Comparison of ENCODE assay signal across 8 mouse cellular contexts in genomic region chr16:46496031-46496868, GRCm38 (mm10). TPM values are rescaled to one million over a fixed set of nuclear protein-coding genes. Genes with fewer than 3 reads are reported as not detected.
DNase-seq lines count a peak whose midpoint lies in the region; ATAC-seq and TF ChIP-seq lines count a peak whose summit lies in the region.

No protein-coding gene starts in this region.

- peak overlapping the region; percentile 67 for H3K4me2 ChIP-seq in forebrain, embryonic 11.5 days (ENCODE audit: low read depth, low read length, severe bottlenecking)
- H3K4me2 ChIP-seq in heart, embryonic 13.5 days, result peak overlapping the region; percentile 95
- peak overlapping the region; percentile 88 for H3K4me2 ChIP-seq in kidney, embryonic 14.5 days (replicated peaks; ENCODE audit: low read depth, low read length)
- peak overlapping the region; percentile 65 for H3K4me2 ChIP-seq in liver, embryonic 15.5 days
- H3K4me2 ChIP-seq in neural tube, embryonic 15.5 days, result peak overlapping the region; percentile 66

- peak; percentile 13 to 30 for DNase-seq in adrenal gland, postnatal 4 days (ENCODE audit: low spot score in 2 of 2)
- DNase-seq in forebrain, embryonic 11.5 days (ENCODE audit: low spot score), result peak; percentile 82
- DNase-seq in thymus, postnatal 4 days, result peak; percentile 47

- ATAC-seq in forebrain, embryonic 11.5 days (replicated peaks; ENCODE audit: low FRiP score), result peak; percentile 25
- peak; percentile 8; the same call in 1 of the 2 replicates for ATAC-seq in heart, embryonic 13.5 days (ENCODE audit: extremely low read depth, insufficient number of reproducible peaks, low FRiP score, low TSS enrichment)
- peak; percentile 70 for ATAC-seq in kidney, embryonic 14.5 days (ENCODE audit: low FRiP score, low TSS enrichment)
- ATAC-seq in liver, embryonic 15.5 days (ENCODE audit: insufficient read depth), result peak; percentile 47
- peak; percentile 43 for ATAC-seq in neural tube, embryonic 15.5 days (ENCODE audit: low FRiP score)

- H3K4me1 ChIP-seq in forebrain, embryonic 11.5 days (replicated peaks; ENCODE audit: control insufficient read depth, insufficient read depth, low read length), result peaks cover 2% of the 10 kb centered on the region; the same call in 1 of the 2 replicates
- H3K4me1 ChIP-seq in heart, embryonic 13.5 days, result peaks cover 34% of the 10 kb centered on the region
- peaks cover 9% of the 10 kb centered on the region for H3K4me1 ChIP-seq in kidney, embryonic 14.5 days (ENCODE audit: control insufficient read depth, insufficient read depth, low read length)
- peaks cover 3% of the 10 kb centered on the region; the same call in 1 of the 2 replicates for H3K4me1 ChIP-seq in liver, embryonic 15.5 days (replicated peaks)
- peaks cover 22% of the 10 kb centered on the region for H3K4me1 ChIP-seq in neural tube, embryonic 15.5 days

- H3K9me3 ChIP-seq in forebrain, embryonic 11.5 days (ENCODE audit: control insufficient read depth, low read length), result no peaks in the 10 kb centered on the region
- no peaks in the 10 kb centered on the region for H3K9me3 ChIP-seq in heart, embryonic 13.5 days
- no peaks in the 10 kb centered on the region for H3K9me3 ChIP-seq in kidney, embryonic 14.5 days (ENCODE audit: control insufficient read depth, low read length)
- H3K9me3 ChIP-seq in liver, embryonic 15.5 days (replicated peaks), result no peaks in the 10 kb centered on the region
- no peaks in the 10 kb centered on the region for H3K9me3 ChIP-seq in neural tube, embryonic 15.5 days (replicated peaks)

- H3ac ChIP-seq in C2C12 (ENCODE audit: control insufficient read depth, insufficient read length, low read depth), result peak overlapping the region; percentile 90

- H3K9ac ChIP-seq in forebrain, embryonic 11.5 days (ENCODE audit: low read length), result peak overlapping the region; percentile 97
- peak overlapping the region; percentile 99 for H3K9ac ChIP-seq in heart, embryonic 13.5 days
- peak overlapping the region; percentile 96 for H3K9ac ChIP-seq in kidney, embryonic 14.5 days (ENCODE audit: low read depth, low read length)
- peak overlapping the region; percentile 37 for H3K9ac ChIP-seq in liver, embryonic 15.5 days
- peak overlapping the region; percentile 91 for H3K9ac ChIP-seq in neural tube, embryonic 15.5 days (replicated peaks)

- H3K79me2 ChIP-seq in C2C12 (ENCODE audit: control insufficient read depth, insufficient read depth), result peaks cover 52% of the 10 kb centered on the region

- no peaks in the 10 kb centered on the region for H3K27me3 ChIP-seq in C2C12 (ENCODE audit: control insufficient read depth, insufficient read depth, insufficient read length)
- no peaks in the 10 kb centered on the region for H3K27me3 ChIP-seq in forebrain, embryonic 11.5 days (ENCODE audit: control insufficient read depth, insufficient read depth, low read length)
- no peaks in the 10 kb centered on the region for H3K27me3 ChIP-seq in heart, embryonic 13.5 days (replicated peaks)
- no peaks in the 10 kb centered on the region for H3K27me3 ChIP-seq in kidney, embryonic 14.5 days (ENCODE audit: control insufficient read depth, insufficient read depth, low read length)
- peaks cover 48% of the 10 kb centered on the region for H3K27me3 ChIP-seq in liver, embryonic 15.5 days
- no peaks in the 10 kb centered on the region for H3K27me3 ChIP-seq in neural tube, embryonic 15.5 days (replicated peaks)

- no peaks in the 10 kb centered on the region for H3K36me3 ChIP-seq in C2C12 (ENCODE audit: control insufficient read depth, insufficient read depth)
- H3K36me3 ChIP-seq in forebrain, embryonic 11.5 days (ENCODE audit: control insufficient read depth, insufficient read depth, low read length), result 0 out of 2 replicates have a peak, but pooled peaks cover 3% of the 10 kb centered on the region
- peaks cover 3% of the 10 kb centered on the region; the same call in 1 of the 2 replicates for H3K36me3 ChIP-seq in heart, embryonic 13.5 days
- no peaks in the 10 kb centered on the region for H3K36me3 ChIP-seq in kidney, embryonic 14.5 days (ENCODE audit: control insufficient read depth, insufficient read depth, low read length)
- H3K36me3 ChIP-seq in liver, embryonic 15.5 days (replicated peaks), result no peaks in the 10 kb centered on the region
- H3K36me3 ChIP-seq in neural tube, embryonic 15.5 days, result no peaks in the 10 kb centered on the region

- under 1% methylated on average over 66 of the region's 96 CpGs for WGBS in forebrain, embryonic 11.5 days
- under 1% methylated on average over 79 of the region's 96 CpGs for WGBS in heart, embryonic 13.5 days
- WGBS in kidney, embryonic 14.5 days, result 0% methylated on average over 77 of the region's 96 CpGs
- under 1% methylated on average over 76 of the region's 96 CpGs for WGBS in liver, embryonic 15.5 days (ENCODE audit: insufficient replicate concordance)
- under 1% methylated on average over 69 of the region's 96 CpGs for WGBS in neural tube, embryonic 15.5 days

- H3K79me3 ChIP-seq in C2C12 (ENCODE audit: low read depth), result peaks cover 34% of the 10 kb centered on the region

- no peak for TF ChIP-seq CTCF in C2C12 (IDR thresholded peaks at IDR 0.05; ENCODE audit: control insufficient read depth, insufficient read depth, insufficient read length)

- peak overlapping the region; percentile 93 for H3K27ac ChIP-seq in forebrain, embryonic 11.5 days (ENCODE audit: low read depth, low read length)
- H3K27ac ChIP-seq in heart, embryonic 13.5 days (replicated peaks), result peak overlapping the region; percentile 99
- H3K27ac ChIP-seq in kidney, embryonic 14.5 days (ENCODE audit: low read depth, low read length), result peak overlapping the region; percentile 98
- H3K27ac ChIP-seq in liver, embryonic 15.5 days (replicated peaks), result peak overlapping the region; percentile 75
- peak overlapping the region; percentile 94 for H3K27ac ChIP-seq in neural tube, embryonic 15.5 days (replicated peaks)

- peak overlapping the region; percentile 56 for H3K4me3 ChIP-seq in C2C12 (ENCODE audit: insufficient read depth, poor library complexity, severe bottlenecking)
- H3K4me3 ChIP-seq in forebrain, embryonic 11.5 days (ENCODE audit: low read depth, low read length), result peak overlapping the region; percentile 90
- peak overlapping the region; percentile 92 for H3K4me3 ChIP-seq in heart, embryonic 13.5 days
- peak overlapping the region; percentile 88 for H3K4me3 ChIP-seq in kidney, embryonic 14.5 days (ENCODE audit: low read length)
- peak overlapping the region; percentile 60 for H3K4me3 ChIP-seq in liver, embryonic 15.5 days (replicated peaks)
- H3K4me3 ChIP-seq in neural tube, embryonic 15.5 days (replicated peaks), result peak overlapping the region; percentile 97

TF ChIP-seq in C2C12, 6 proteins besides CTCF, POLR2A, EP300 and RAD21:
- TF ChIP-seq FOSL1 (IDR thresholded peaks at IDR 0.05; ENCODE audit: insufficient read depth, low read length, poor library complexity, severe bottlenecking) (no peak), MYOD1 (IDR thresholded peaks at IDR 0.05; ENCODE audit: control insufficient read depth, insufficient read length, low read depth) (no peak), USF1 (IDR thresholded peaks at IDR 0.05; ENCODE audit: low read depth) (no peak), CEBPB (IDR thresholded peaks at IDR 0.05; ENCODE audit: low read depth) (no peak), MAX (IDR thresholded peaks at IDR 0.05) (no peak), MYOG (IDR thresholded peaks at IDR 0.05; ENCODE audit: control insufficient read depth, extremely low read depth, insufficient read length) (no peak)

RNA-seq across cellular contexts. Expression of gene Nectin3, which starts 2.1 kb away (rescaled TPM):
- polyA plus RNA-seq in C2C12 (2012; fragmentation: generic; extraction: Trizol), result 12.4 TPM
- total RNA-seq in adrenal gland, postnatal 4 days (2021), result 10 to 100 TPM; 39.1 to 44.1 TPM
- polyA plus RNA-seq in forebrain, embryonic 11.5 days (2014; fragmentation: Nextera tagmentation; extraction: Ambion mirVana), result 76.6 and 81.0 TPM in 2 replicates
- 12.9 and 15.5 TPM in 2 replicates for polyA plus RNA-seq in heart, embryonic 13.5 days (2015; fragmentation: Nextera tagmentation; extraction: Ambion mirVana)
- polyA plus RNA-seq in kidney, embryonic 14.5 days (2014; fragmentation: Nextera tagmentation; extraction: Ambion mirVana), result 43.5 and 50.9 TPM in 2 replicates
- polyA plus RNA-seq in liver, embryonic 15.5 days (2015; fragmentation: Nextera tagmentation; extraction: Ambion mirVana), result 5.0 and 5.3 TPM in 2 replicates
- polyA plus RNA-seq in neural tube, embryonic 15.5 days (2015; fragmentation: Nextera tagmentation; extraction: Ambion mirVana), result 24.7 and 28.9 TPM in 2 replicates

Comparison
In these comparisons a context has a peak if more than half of its experiments do, and no peak if none do; other contexts are left out.
1. Peak in every context shown above with its lines: DNase-seq, ATAC-seq, H3K4me3 ChIP-seq and H3K27ac ChIP-seq.
2. DNase-seq: peak in every context shown above with its lines; median percentile 82 in forebrain, embryonic 11.5 days; 47 in thymus, postnatal 4 days; 22 in adrenal gland, postnatal 4 days.
3. ATAC-seq: peak in every context shown above with its lines; median percentile 70 in kidney, embryonic 14.5 days; 47 in liver, embryonic 15.5 days; 43 in neural tube, embryonic 15.5 days; 25 in forebrain, embryonic 11.5 days; 8 in heart, embryonic 13.5 days.
4. H3K9ac ChIP-seq: peak in every context shown above with its lines; median percentile 99 in heart, embryonic 13.5 days; 97 in forebrain, embryonic 11.5 days; 96 in kidney, embryonic 14.5 days; 91 in neural tube, embryonic 15.5 days; 37 in liver, embryonic 15.5 days.